Mouse (Mus musculus): ENCODE measurements around the gene Katnb1.

Katnb1 gene

GRCm38 (mm10) chr8:95140555-95140954 lies 59.6 kb downstream of the Katnb1 start:
- no peak for DNase-seq (ENCODE audit: low spot score)

GRCm38 (mm10) chr8:95141026-95141425 lies 60.0 kb downstream of the Katnb1 start:
- no peak for DNase-seq (ENCODE audit: low spot score)

- peak; percentile 34 for DNase-seq (ENCODE audit: low spot score)
Observed at GRCm38 (mm10) chr8:95141469-95142074, 60.6 kb downstream of the Katnb1 start.

GRCm38 (mm10) chr8:95142075-95142831 lies 61.3 kb downstream of the Katnb1 start:
- DNase-seq (ENCODE audit: low spot score) = peak; percentile 78

GRCm38 (mm10) chr8:95142985-95143804 lies 62.2 kb downstream of the Katnb1 start:
- no peak for DNase-seq (ENCODE audit: low spot score)

- DNase-seq (ENCODE audit: low spot score) = no peak
Observed at GRCm38 (mm10) chr8:95143805-95144630, 63.0 kb downstream of the Katnb1 start.

GRCm38 (mm10) chr8:95144631-95145015 lies 63.6 kb downstream of the Katnb1 start:
- no peak for DNase-seq (ENCODE audit: low spot score)

GRCm38 (mm10) chr8:95146044-95146745 lies 65.2 kb downstream of the Katnb1 start:
- DNase-seq (ENCODE audit: low spot score) = no peak

GRCm38 (mm10) chr8:95146846-95147245 lies 65.9 kb downstream of the Katnb1 start:
- no peak for DNase-seq (ENCODE audit: low spot score)

- no peak for DNase-seq (ENCODE audit: low spot score)
Observed at GRCm38 (mm10) chr8:95149426-95149825, 68.4 kb downstream of the Katnb1 start.

- no peak for DNase-seq (ENCODE audit: low spot score)
Observed at GRCm38 (mm10) chr8:95150608-95151007, 69.6 kb downstream of the Katnb1 start.

All from urinary bladder, postnatal 25 days (tissue).